Mouse (Mus musculus) hindbrain, embryonic 10.5 days (tissue): ENCODE results near the gene Pias1. TPM values are rescaled to one million over a fixed set of nuclear protein-coding genes. Genes with fewer than 3 reads are reported as not detected.

Experiments
- DNase-seq: peaks from one replicate; pipeline ENCODE4 v3.0.0-alpha.2; 2017; ENCODE audit warnings: low spot score
- H3K27ac ChIP-seq: fragments of 300-500 bp; sonication (generic); 2 replicates; pipeline ENCODE4 v1.5.1; 2016; ENCODE audit warnings: mild to moderate bottlenecking, moderate library complexity
- H3K27me3 ChIP-seq: fragments of 300-500 bp; sonication (generic); 2 replicates; pipeline ENCODE4 v1.6.1; 2016; ENCODE audit warnings: mild to moderate bottlenecking; ENCODE audit not compliant: poor library complexity, insufficient read depth, severe bottlenecking
- H3K36me3 ChIP-seq: fragments of 300-500 bp; sonication (generic); 2 replicates; pipeline ENCODE4 v1.6.1; 2016; ENCODE audit warnings: mild to moderate bottlenecking, moderate library complexity
- H3K4me1 ChIP-seq: fragments of 300-500 bp; sonication (generic); replicated peaks from 2 replicates; pipeline ENCODE4 v1.6.1; 2016; ENCODE audit warnings: mild to moderate bottlenecking
- H3K4me3 ChIP-seq: fragments of 300-500 bp; sonication (generic); 2 replicates; pipeline ENCODE4 v1.5.1; 2016; ENCODE audit warnings: mild to moderate bottlenecking, moderate library complexity
- H3K9me3 ChIP-seq: fragments of 300-500 bp; sonication (generic); 2 replicates; pipeline ENCODE4 v1.6.1; 2016; ENCODE audit warnings: mild to moderate bottlenecking, moderate library complexity
- WGBS: fragments of 180-500 bp; shearing (Covaris S2); methylation state at CpG from one replicate; pipeline ENCODE4 v1.1.7; 2016; 5-methylcytosine and 5-hydroxymethylcytosine counted together
- polyA plus RNA-seq: library from polyadenylated mRNA; unstranded; fragments of >200 nt; fragmentation: Nextera tagmentation; extraction: Ambion mirVana; gene quantifications from 2 replicates; pipeline ENCODE4 v1.2.1, GENCODE M21; 2016

The Pias1 gene
- polyA plus RNA-seq: 56.7 and 57.4 TPM in 2 replicates

- no peak within 1 kb of the TSS for H3K27ac ChIP-seq
- H3K4me1 ChIP-seq: no peaks in the 10 kb centered on the region
- H3K36me3 ChIP-seq: no peaks in the 10 kb centered on the region
- WGBS: 83% methylated on average over 5 of the region's 5 CpGs
- no peak for DNase-seq
- no peak within 1 kb of the TSS for H3K4me3 ChIP-seq
- H3K9me3 ChIP-seq: no peaks in the 10 kb centered on the region
- H3K27me3 ChIP-seq: no peaks in the 10 kb centered on the region
These were observed at the start of gene Pias1 for GRCm38 (mm10) chr9:62987824-62988223. TSS of gene Pias1 (minus strand) at chr9:62987924.

GRCm38 (mm10) chr9:63035431-63035830 lies 47.7 kb upstream of the Pias1 start:
- no peaks in the 10 kb centered on the region for H3K4me1 ChIP-seq
- WGBS: 84% methylated on average over 2 of the region's 2 CpGs

GRCm38 (mm10) chr9:63031011-63031782 lies 43.5 kb upstream of the Pias1 start:
- 0 out of 2 replicates have a peak, but pooled peaks cover 4% of the 10 kb centered on the region for H3K4me1 ChIP-seq
- WGBS: 77% methylated on average over 13 of the region's 13 CpGs
- H3K4me3 ChIP-seq: no peak overlapping the region
- H3K27ac ChIP-seq: no peak overlapping the region
- no peaks in the 10 kb centered on the region for H3K36me3 ChIP-seq
- H3K27me3 ChIP-seq: no peaks in the 10 kb centered on the region
- DNase-seq: no peak
- no peaks in the 10 kb centered on the region for H3K9me3 ChIP-seq

More at GRCm38 (mm10) chr9:63035431-63035830, 47.7 kb upstream of the Pias1 start:
- Histone ChIP-seq H3K27me3 (no peaks in the 10 kb centered on the region; the same call in 1 of the 2 replicates), H3K9me3 (no peaks in the 10 kb centered on the region), H3K4me3 (no peak overlapping the region), H3K36me3 (no peaks in the 10 kb centered on the region), H3K27ac (no peak overlapping the region)
- DNase-seq: no peak

GRCm38 (mm10) chr9:63022486-63022885 lies 34.8 kb upstream of the Pias1 start:
- no peak overlapping the region for H3K4me3 ChIP-seq
- 0 out of 2 replicates have a peak, but pooled peaks cover 2% of the 10 kb centered on the region for H3K9me3 ChIP-seq
- no peaks in the 10 kb centered on the region for H3K4me1 ChIP-seq
- no peaks in the 10 kb centered on the region for H3K27me3 ChIP-seq
- no peak for DNase-seq
- no peaks in the 10 kb centered on the region for H3K36me3 ChIP-seq
- H3K27ac ChIP-seq: no peak overlapping the region
- WGBS: 95% methylated on average over 1 of the region's 1 CpGs

GRCm38 (mm10) chr9:63007371-63007770 lies 19.6 kb upstream of the Pias1 start:
- Histone ChIP-seq H3K36me3 (no peaks in the 10 kb centered on the region), H3K4me3 (no peak overlapping the region), H3K9me3 (no peaks in the 10 kb centered on the region), H3K4me1 (no peaks in the 10 kb centered on the region), H3K27me3 (no peaks in the 10 kb centered on the region), H3K27ac (no peak overlapping the region)
- WGBS: 89% methylated on average over 4 of the region's 4 CpGs
- no peak for DNase-seq

GRCm38 (mm10) chr9:63006081-63006820 lies 18.5 kb upstream of the Pias1 start:
- Histone ChIP-seq H3K27me3 (no peaks in the 10 kb centered on the region), H3K27ac (no peak overlapping the region), H3K4me1 (no peaks in the 10 kb centered on the region), H3K36me3 (no peaks in the 10 kb centered on the region), H3K4me3 (no peak overlapping the region), H3K9me3 (no peaks in the 10 kb centered on the region)
- 80% methylated on average over 6 of the region's 6 CpGs for WGBS
- DNase-seq: no peak

- H3K9me3 ChIP-seq: no peaks in the 10 kb centered on the region
- 74% methylated on average over 3 of the region's 3 CpGs for WGBS
- no peaks in the 10 kb centered on the region for H3K36me3 ChIP-seq
- DNase-seq: no peak
- H3K27me3 ChIP-seq: no peaks in the 10 kb centered on the region
- H3K4me1 ChIP-seq: no peaks in the 10 kb centered on the region
- no peak overlapping the region for H3K27ac ChIP-seq
- no peak overlapping the region for H3K4me3 ChIP-seq
These were observed 10.8 kb upstream of the Pias1 start for GRCm38 (mm10) chr9:62998561-62998960.

GRCm38 (mm10) chr9:62997626-62998025 lies 9.9 kb upstream of the Pias1 start:
- Histone ChIP-seq H3K4me3 (no peak overlapping the region), H3K9me3 (no peaks in the 10 kb centered on the region), H3K36me3 (no peaks in the 10 kb centered on the region), H3K27ac (no peak overlapping the region), H3K4me1 (no peaks in the 10 kb centered on the region), H3K27me3 (no peaks in the 10 kb centered on the region)
- WGBS: 83% methylated on average over 3 of the region's 3 CpGs
- no peak for DNase-seq

GRCm38 (mm10) chr9:62995186-62995585 lies 7.5 kb upstream of the Pias1 start:
- no peak overlapping the region for H3K27ac ChIP-seq
- WGBS: 71% methylated on average over 2 of the region's 2 CpGs
- DNase-seq: no peak
- H3K36me3 ChIP-seq: no peaks in the 10 kb centered on the region
- H3K4me1 ChIP-seq: no peaks in the 10 kb centered on the region
- no peak overlapping the region for H3K4me3 ChIP-seq
- H3K27me3 ChIP-seq: no peaks in the 10 kb centered on the region
- no peaks in the 10 kb centered on the region for H3K9me3 ChIP-seq

- Histone ChIP-seq H3K36me3 (no peaks in the 10 kb centered on the region), H3K9me3 (no peaks in the 10 kb centered on the region), H3K4me3 (no peak overlapping the region), H3K27me3 (no peaks in the 10 kb centered on the region), H3K4me1 (no peaks in the 10 kb centered on the region), H3K27ac (no peak overlapping the region)
- DNase-seq: no peak
- 98% methylated on average over 3 of the region's 3 CpGs for WGBS
These were observed 2.4 kb upstream of the Pias1 start for GRCm38 (mm10) chr9:62990134-62990533.

GRCm38 (mm10) chr9:62980777-62981202 lies 6.9 kb downstream of the Pias1 start:
- 1% methylated on average over 38 of the region's 38 CpGs for WGBS
- peaks cover 11% of the 10 kb centered on the region for H3K27me3 ChIP-seq
- no peaks in the 10 kb centered on the region for H3K9me3 ChIP-seq
- peak overlapping the region; percentile 90 for H3K4me3 ChIP-seq
- DNase-seq: peak; percentile 99
- peaks cover 12% of the 10 kb centered on the region for H3K4me1 ChIP-seq
- H3K36me3 ChIP-seq: no peaks in the 10 kb centered on the region
- H3K27ac ChIP-seq: peak overlapping the region; percentile 96

- H3K4me1 ChIP-seq: peaks cover 12% of the 10 kb centered on the region
- DNase-seq: peak; percentile 67
- under 1% methylated on average over 63 of the region's 63 CpGs for WGBS
These were observed 7.5 kb downstream of the Pias1 start for GRCm38 (mm10) chr9:62980162-62980776.

More at GRCm38 (mm10) chr9:62980162-62980776, 7.5 kb downstream of the Pias1 start:
- Histone ChIP-seq H3K9me3 (no peaks in the 10 kb centered on the region), H3K36me3 (no peaks in the 10 kb centered on the region), H3K27me3 (peaks cover 11% of the 10 kb centered on the region), H3K27ac (peak overlapping the region; percentile 96), H3K4me3 (peak overlapping the region; percentile 90)
